Mouse (Mus musculus) layer of hippocampus, postnatal 25 days (tissue): Measurements from ENCODE around the gene Pdxk. TPM values are rescaled to one million over a fixed set of nuclear protein-coding genes. Genes with fewer than 3 reads are reported as not detected.

ENCODE experiments used
- microRNA-seq, 2 experiments: library from miRNA; unstranded; fragments of <30 nt; microRNA quantifications; one replicate each; pipeline ENCODE4 v1.2.0; 2021
- total RNA-seq, 2 experiments: library from RNA; stranded (reverse); gene quantifications; 2 replicates each; pipeline ENCODE4 v1.2.3; 2021

Pdxk gene
- total RNA-seq, 2 experiments from 2014 or later, result 88.2 to 97.2 TPM

Small RNA genes within 50 kb of the gene (microRNA-seq; reads per million reads assigned to microRNA genes)
- gene Mir6410 (0 to 0.18 reads per million in 2 experiments), gene Mir6907 (2.8 to 4.2 reads per million in 2 experiments), gene Mir6908 (0 to 0.18 reads per million in 2 experiments)

Other genes with a start within 250 kb of the Pdxk start
- gene Trappc10, start 220.3 kb downstream of the Pdxk start, total RNA-seq, result 10 to 100 TPM; 79.5 to 80.8 TPM
- 100 to 1,000 TPM; 233 TPM for gene Agpat3, start 112.5 kb downstream of the Pdxk start, total RNA-seq
- 100 to 1,000 TPM; 332 to 335 TPM for gene Rrp1, start 51.9 kb downstream of the Pdxk start, total RNA-seq
- gene Cstb, start 39.3 kb downstream of the Pdxk start, total RNA-seq, result 10 to 100 TPM; 38.7 to 40.7 TPM
- not detected for gene Olfr1358, start 52.5 kb upstream of the Pdxk start, total RNA-seq
- 10 to 100 TPM; 22.7 to 28.5 TPM for gene Ilvbl, start 109.4 kb upstream of the Pdxk start, total RNA-seq
- 1 to 10 TPM; 5.9 to 6.3 TPM for gene Syde1, start 127.0 kb upstream of the Pdxk start, total RNA-seq
- not detected for gene Olfr1357, start 153.1 kb upstream of the Pdxk start, total RNA-seq